Mouse (Mus musculus): ENCODE measurements around the gene Slc12a6.

DNA sequence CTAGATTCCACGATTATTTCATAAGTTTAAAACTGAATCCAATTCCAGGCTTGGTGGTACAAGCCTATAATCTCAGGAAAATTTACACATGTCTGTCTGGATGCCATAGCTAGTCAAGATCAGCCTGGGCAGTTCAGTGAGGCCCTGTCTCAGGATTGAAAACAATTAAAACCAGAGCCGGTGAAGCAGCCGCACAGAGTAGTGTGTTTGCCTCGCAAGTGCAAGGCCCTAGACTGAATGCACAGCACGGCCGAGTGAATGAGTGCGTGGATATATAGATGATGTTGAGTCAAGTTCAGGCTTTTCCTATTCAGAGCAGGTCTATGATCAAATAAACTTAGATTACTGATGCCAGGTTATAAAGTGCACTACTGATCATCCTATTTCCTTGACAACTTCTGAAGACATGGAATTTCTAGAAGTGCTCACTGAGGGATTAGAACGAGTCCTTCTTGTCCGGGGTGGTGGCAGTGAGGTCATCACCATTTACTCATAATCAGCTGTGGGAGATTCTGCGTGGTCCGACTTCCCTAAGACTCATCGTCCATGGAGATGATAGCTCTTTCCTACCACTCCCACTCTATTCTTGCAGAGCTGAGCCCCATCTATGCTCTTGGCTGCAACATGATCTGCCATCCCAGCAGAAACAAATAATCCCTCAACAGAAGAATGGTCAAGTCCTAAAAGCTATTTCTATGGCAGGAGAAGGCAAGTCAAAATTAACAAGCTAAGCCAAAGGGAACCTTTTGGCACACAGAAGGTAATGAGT lies 94.6 kb downstream of the Slc12a6 start:
- TF ChIP-seq POLR2A (IDR thresholded peaks at IDR 0.05; ENCODE audit: borderline replicate concordance, insufficient read depth, low read length) (no peak), CTCF (IDR thresholded peaks at IDR 0.05; ENCODE audit: borderline replicate concordance, insufficient read depth, low read depth, low read length) (no peak)
